Mouse (Mus musculus): ENCODE data around the gene Wwox.

The Wwox gene

DNA sequence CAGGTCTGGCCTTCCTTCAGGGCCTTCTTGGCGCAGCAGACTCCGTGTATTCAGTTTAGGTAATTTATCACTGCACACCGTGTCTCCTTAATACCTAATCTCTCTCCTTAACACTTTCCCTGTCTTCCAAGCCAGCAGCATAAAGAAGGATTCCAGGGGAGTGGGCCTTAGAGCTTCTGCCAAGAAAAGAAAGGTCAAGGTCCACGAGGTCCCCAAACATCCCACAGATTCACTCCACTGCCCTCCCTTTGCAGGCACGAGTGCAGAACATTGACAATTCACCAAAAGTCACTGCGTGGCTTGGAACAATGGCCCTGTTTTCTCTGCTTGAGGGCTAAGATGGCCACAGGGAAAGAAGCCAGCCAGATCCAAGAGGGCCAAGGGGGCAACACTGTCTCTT lies 96.7 kb downstream of the Wwox start:
- DNase-seq (ENCODE audit: low spot score) = no peak

DNA sequence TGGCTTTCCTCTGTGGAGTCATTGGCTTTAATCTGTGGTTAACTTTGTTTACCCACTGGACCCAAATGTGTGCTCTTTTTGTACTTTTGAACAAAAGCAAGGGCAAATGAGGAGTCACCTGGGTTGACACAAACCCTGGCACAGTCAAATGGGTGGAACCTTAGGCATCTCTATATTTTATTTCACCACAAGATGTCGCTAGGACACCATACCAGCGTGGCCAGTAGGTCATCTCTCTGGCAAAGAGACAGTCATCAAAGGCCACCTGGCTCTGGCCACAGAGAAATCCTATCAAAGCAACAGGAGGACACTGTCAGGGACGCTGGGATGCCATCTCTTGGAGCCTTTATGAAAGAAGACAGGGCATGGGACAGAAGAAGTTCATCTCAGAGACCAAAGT lies 101.7 kb downstream of the Wwox start:
- peak; percentile 86 for DNase-seq (ENCODE audit: low spot score)

GRCm38 (mm10) chr8:114548360-114548759 lies 108.9 kb downstream of the Wwox start:
- DNase-seq (ENCODE audit: low spot score) = no peak

DNA sequence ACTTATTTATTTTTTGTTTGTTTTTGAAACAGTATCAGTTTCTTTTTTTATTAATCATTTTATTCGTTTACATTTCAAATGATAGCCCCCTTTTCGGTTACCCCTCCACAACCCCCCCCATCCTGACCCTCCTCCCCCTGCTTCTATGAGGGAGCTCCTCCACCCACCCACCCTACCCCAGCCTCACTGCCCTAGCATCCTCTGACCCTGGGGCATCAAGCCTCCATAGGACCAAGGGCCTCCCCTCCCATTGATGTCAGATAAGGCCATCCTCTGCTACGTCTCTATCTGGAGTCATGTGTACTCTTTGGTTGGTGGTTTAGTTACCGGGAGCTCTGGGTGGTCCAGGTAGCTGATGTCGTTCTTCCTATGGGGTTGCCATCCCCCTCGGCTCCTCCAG lies 109.4 kb downstream of the Wwox start:
- DNase-seq (ENCODE audit: low spot score) = no peak

GRCm38 (mm10) chr8:114550029-114550428 lies 110.6 kb downstream of the Wwox start:
- DNase-seq (ENCODE audit: low spot score) = peak; percentile 48

- no peak for DNase-seq (ENCODE audit: low spot score)
Measured at GRCm38 (mm10) chr8:114552606-114553005, 113.2 kb downstream of the Wwox start.

GRCm38 (mm10) chr8:114554966-114555365 lies 115.5 kb downstream of the Wwox start:
- DNase-seq (ENCODE audit: low spot score) = no peak

- DNase-seq (ENCODE audit: low spot score) = no peak
Measured at GRCm38 (mm10) chr8:114555491-114556202, 116.2 kb downstream of the Wwox start.

DNA sequence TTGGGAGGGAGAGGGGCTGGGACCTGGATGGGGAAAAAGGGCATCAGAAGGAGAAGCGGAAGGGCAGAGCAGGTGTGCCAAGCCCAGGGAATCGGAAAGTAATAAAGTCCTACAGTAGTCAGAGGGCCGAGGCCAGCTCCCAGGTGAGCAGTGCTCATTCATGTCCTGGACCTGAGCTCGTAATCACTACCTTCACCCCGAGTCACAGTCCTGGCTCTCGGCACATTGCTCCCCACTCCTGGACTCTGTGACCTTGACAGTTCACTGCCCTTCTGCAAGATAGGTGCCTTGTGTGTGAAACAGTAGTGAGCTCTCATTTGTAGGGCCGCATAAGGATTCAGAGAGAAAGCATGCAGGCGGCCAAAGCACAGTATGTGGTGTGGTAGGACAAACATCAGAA lies 121.7 kb downstream of the Wwox start:
- no peak for DNase-seq (ENCODE audit: low spot score)

DNA sequence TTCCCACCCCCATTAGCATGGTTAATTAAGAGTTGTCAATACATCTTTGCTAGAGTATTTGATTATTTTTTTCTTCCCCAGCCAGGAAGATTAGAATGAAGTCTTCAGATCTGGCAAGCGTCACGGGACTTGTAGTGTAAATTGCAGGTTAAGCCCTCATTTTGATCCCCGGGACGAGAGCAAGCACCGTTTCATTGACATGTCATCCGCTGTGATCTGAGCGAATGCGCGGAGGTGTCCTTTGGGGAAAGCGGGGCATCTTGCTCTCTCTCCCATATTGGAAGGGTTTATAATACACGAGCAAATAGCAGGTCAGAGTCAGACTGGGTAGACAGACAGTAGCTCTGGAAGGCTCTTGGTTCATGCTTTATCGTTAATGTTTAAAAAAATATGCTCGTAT lies 123.0 kb downstream of the Wwox start:
- no peak for DNase-seq (ENCODE audit: low spot score)

GRCm38 (mm10) chr8:114563361-114563760 lies 123.9 kb downstream of the Wwox start:
- DNase-seq (ENCODE audit: low spot score) = no peak

DNA sequence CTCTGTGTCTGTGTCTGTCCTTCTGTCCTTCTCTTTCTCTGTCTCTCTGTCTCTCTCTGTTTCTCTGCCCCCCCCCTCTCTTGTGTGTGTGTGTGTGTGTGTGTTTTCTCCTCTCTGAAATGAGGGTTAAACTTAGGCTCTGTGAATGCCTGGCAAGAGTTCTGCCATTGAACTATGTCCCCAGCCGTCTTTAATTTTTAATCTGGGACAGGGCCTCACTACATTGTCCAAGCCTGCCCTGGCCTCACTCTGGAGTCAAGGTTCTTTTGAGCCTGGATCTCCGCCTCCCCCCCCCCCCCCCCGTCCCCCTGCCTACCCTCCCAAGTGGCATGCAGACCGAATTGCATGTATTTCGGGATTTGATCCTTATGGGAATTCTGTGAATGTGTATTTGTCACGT lies 124.6 kb downstream of the Wwox start:
- DNase-seq (ENCODE audit: low spot score) = no peak

DNA sequence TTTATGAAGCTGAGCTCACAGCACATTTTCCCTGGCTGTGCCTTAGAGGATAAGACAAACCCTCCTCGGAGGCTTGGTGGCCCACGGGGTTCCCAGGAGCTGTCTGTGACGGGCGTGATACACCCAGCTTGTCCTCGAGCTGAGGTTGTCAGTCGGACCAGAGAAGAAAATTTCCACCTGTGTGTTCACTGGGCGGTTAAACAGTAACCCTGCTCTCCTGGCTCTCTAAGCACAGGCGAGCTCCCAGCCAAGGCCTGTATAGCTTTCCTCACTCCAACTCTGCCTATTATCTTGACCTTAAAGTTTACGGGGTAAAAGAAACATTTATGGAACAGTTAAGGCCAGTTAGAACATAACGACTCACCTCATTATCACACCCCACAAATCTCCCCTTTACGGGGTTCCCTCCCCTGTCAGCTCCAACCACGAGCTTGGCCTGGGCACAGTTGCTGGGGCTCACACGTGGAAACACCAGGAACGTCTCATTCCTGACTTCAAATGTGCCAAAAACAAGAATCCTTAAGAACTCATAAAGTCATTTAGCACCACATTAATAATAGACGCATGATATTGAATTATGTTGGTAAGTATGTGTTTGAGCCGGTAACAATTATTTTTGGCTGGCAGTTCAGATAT lies 129.2 kb downstream of the Wwox start:
- no peak for DNase-seq (ENCODE audit: low spot score)

DNA sequence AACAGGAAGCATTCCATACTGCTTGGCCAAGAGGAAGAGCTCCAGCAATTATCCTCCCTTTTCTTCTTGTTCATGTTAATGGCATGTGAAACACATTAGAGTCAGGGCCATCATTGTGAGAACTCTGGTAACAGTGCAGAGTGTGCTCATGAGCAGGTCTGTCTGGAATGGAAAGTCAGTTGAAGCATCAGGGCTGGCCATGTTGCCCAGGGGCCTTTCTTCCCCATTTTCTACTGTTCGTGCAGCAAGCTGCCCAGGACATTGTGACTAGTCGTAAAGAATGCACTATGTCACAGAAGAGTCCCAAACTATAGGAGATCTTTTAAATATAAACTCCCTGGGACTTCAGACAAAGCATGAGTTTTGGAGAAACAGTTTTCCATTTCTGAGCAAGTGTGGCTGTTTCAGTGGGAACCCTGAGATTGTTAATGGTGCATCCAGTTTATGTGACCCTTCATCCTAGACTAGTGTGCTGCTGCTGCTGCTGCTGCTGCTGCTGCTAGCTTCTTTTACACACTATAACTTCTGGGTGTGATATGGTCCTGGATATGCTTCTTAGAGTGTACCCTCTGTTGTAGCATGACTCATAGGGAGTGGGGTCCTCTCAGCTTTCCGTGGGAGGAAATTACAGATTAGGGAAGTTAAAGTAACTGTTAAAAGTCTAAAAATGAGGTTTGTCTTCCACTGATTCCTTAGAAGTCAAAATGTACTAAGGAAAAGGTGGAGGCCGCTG lies 133.7 kb downstream of the Wwox start:
- DNase-seq (ENCODE audit: low spot score) = no peak

DNA sequence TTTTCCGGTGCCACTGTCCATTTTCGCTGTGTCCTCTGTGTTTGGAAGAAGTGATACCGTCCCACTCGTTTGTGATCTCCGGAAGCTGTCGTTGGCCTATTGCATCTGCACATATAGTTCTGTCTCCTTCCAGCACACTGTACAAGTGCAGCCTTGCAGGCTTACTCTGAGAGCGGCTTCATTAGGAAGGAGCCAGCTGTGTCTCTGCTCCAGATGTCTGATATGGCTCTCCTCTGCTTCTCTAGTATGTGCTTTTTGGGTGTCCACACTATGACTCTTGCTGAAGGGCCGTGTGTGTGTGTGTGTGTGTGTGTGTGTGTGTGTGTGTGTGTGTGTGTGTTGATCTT lies 134.3 kb downstream of the Wwox start:
- no peak for DNase-seq (ENCODE audit: low spot score)

DNA sequence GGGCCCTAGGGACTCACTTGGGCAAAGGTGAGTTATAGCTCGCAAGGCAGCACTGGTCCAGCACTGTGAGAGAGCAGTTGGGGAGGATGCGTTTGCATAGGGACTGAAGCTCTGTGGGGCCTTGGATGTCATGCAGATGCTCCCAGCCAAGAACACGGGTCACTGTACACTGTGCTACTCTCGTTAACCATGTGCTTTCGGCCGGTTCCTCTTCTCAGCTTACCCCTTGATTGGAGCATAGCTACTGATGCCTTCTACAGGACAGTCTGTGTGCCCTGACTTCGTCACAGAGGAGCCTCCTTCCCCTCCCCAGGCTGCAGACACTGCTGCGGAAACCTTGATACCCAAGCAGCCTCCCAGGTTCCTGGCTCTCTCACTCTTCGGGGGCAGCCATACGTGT lies 139.8 kb downstream of the Wwox start:
- no peak for DNase-seq (ENCODE audit: low spot score)

DNA sequence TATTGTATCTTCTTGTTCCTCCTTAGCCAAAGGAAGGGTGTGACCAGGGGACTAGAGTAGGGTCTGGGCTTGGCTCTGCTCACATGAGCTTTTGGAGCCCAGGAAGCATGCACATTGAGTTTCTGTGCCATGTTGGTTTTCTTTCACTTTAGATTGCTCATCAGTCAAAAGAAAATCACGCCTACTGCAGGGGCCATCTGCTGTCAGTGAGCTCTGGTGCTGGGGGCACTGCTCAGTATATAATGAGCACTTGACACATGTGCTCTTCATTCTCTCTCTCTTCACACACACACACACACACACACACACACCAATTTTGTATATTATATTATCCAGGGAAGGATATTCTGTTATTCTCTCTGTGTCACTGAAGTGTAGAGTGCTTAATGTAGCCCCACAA lies 141.2 kb downstream of the Wwox start:
- DNase-seq (ENCODE audit: low spot score) = no peak

- DNase-seq (ENCODE audit: low spot score) = peak; percentile 16
Measured at GRCm38 (mm10) chr8:114590336-114590867, 150.9 kb downstream of the Wwox start.

GRCm38 (mm10) chr8:114591296-114592280 lies 152.1 kb downstream of the Wwox start:
- DNase-seq (ENCODE audit: low spot score) = peak; percentile 73

DNA sequence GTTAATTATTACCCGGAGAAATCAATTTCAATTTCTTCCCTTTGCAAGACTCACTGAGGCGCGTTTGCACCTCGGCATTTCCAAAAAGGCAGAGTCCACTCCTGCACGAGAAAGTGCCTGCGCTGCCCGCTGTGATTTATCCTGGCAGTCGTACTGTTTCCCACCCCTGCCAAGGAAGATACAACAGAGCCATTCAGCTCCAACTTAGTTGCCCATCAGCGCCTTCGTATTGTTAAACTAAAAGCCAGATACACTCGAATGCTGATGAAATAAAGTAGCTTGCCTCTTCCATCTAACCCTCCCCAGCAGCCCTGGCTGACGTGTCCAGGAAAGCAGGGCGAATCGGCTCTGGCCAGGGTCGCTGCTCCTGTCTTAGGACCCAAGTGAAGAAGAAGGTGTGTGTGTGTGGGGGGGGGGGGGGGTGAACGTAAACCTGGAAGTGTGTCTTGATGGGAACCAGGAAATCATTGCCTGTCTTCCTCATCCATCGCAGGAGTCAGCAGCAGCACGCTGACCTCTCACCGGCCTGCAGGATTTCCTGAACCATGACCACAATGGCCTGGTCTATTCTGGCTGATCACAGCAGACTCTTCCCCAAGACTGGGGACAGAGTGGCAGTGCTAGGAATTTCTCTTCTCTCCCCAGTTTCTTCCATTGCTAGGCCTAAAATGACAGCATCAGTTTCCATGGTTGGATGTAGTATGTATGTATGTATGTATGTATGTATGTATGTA lies 154.1 kb downstream of the Wwox start:
- DNase-seq (ENCODE audit: low spot score) = peak; percentile 29

DNA sequence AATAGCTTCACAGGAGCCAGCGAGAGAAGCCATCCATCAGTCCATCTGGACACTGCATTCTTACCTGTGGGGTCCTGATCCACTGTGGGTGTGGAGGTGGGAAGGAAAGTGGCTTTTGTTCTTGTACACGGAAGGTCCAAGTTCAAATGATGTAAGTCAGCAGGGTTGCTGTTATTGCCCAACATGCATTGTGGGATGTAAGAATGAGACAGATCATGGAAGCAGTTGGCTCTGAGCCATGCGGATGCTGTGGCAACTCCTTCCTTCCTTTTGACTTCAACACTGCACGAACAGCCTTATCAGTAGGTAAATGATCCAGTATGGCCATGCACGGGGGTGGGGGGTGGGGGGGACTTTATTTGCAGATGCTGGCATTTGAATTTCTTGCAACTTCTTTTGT lies 155.4 kb downstream of the Wwox start:
- DNase-seq (ENCODE audit: low spot score) = no peak

Measured in retina, embryonic 14.5 days (tissue).